Comparison of ENCODE assay signal across 7 mouse cellular contexts in genomic region chr11:103361396-103362053, GRCm38 (mm10). TPM values are rescaled to one million over a fixed set of nuclear protein-coding genes. Genes with fewer than 3 reads are reported as not detected.
DNase-seq lines count a peak whose midpoint lies in the region; ATAC-seq and TF ChIP-seq lines count a peak whose summit lies in the region.

No protein-coding gene starts in this region.

- DNase-seq in CH12.LX (ENCODE audit: extremely low read depth), result no peak
- DNase-seq in MEL-GATA-1-ER (ENCODE audit: extremely low read depth, low read depth), result peak; percentile 63
- DNase-seq in naive thymus-derived CD4-positive, alpha-beta T cell, adult 2 months (ENCODE audit: low read depth), result peak; percentile 61
- DNase-seq in cerebellum, adult 11-12 months, result no peak
- no peak for DNase-seq in ovary, postnatal 14 days (ENCODE audit: low spot score)

- in situ Hi-C loops in CH12.LX (cut with MboI; ENCODE audit: low pct_ligation_motif_present, low pct_unique_long_range_greater_than_20kb, low sequenced_read_pairs), result no loop called here

- H3K36me3 ChIP-seq in CH12.LX (replicated peaks in 1 of 2; ENCODE audit: control insufficient read depth in 1 of 2, insufficient read depth in 1 of 2, low read length in 1 of 2), result peaks cover 22 to 84% of the 10 kb centered on the region in 2 experiments
- peaks cover 10% of the 10 kb centered on the region for H3K36me3 ChIP-seq in hindbrain, embryonic 12.5 days
- H3K36me3 ChIP-seq in liver, embryonic 12.5 days, result peaks cover 10% of the 10 kb centered on the region

- TF ChIP-seq RAD21 in CH12.LX (IDR thresholded peaks at IDR 0.05; ENCODE audit: low read depth, low read length), result no peak

- no peaks in the 10 kb centered on the region for H3K27me3 ChIP-seq in CH12.LX (replicated peaks)
- peaks cover 95% of the 10 kb centered on the region for H3K27me3 ChIP-seq in hindbrain, embryonic 12.5 days
- peaks cover 95% of the 10 kb centered on the region for H3K27me3 ChIP-seq in liver, embryonic 12.5 days (replicated peaks)

- no peak for TF ChIP-seq POLR2A in CH12.LX (IDR thresholded peaks at IDR 0.05; ENCODE audit: low read depth, low read length)

- H3K27ac ChIP-seq in CH12.LX (ENCODE audit: insufficient read depth, low read depth), result no peak overlapping the region
- no peak overlapping the region for H3K27ac ChIP-seq in hindbrain, embryonic 12.5 days
- H3K27ac ChIP-seq in liver, embryonic 12.5 days, result no peak overlapping the region

- dilution Hi-C loops in CH12.LX (cut with MboI; ENCODE audit: extremely low pct_ligation_motif_present, extremely low pct_unique_long_range_greater_than_20kb, low sequenced_read_pairs), result no loop called here

- H3K79me2 ChIP-seq in CH12.LX (replicated peaks; ENCODE audit: control insufficient read depth, extremely low read depth, insufficient read depth, poor library complexity, severe bottlenecking), result no peaks in the 10 kb centered on the region

- H3K4me1 ChIP-seq in CH12.LX (ENCODE audit: control insufficient read depth in 1 of 2, insufficient read depth in 2 of 2), result peaks cover 13 to 37% of the 10 kb centered on the region in 2 experiments
- H3K4me1 ChIP-seq in hindbrain, embryonic 12.5 days, result peaks cover 36% of the 10 kb centered on the region
- peaks cover 48% of the 10 kb centered on the region for H3K4me1 ChIP-seq in liver, embryonic 12.5 days

- no peak for ATAC-seq in hindbrain, embryonic 12.5 days (ENCODE audit: low FRiP score)
- ATAC-seq in liver, embryonic 12.5 days, result no peak

- WGBS in hindbrain, embryonic 12.5 days, result 2% methylated on average over 25 of the region's 25 CpGs
- 6% methylated on average over 25 of the region's 25 CpGs for WGBS in liver, embryonic 12.5 days (ENCODE audit: insufficient replicate concordance)

- H3K9me3 ChIP-seq in CH12.LX (replicated peaks; ENCODE audit: low read length), result peaks cover 39% of the 10 kb centered on the region
- H3K9me3 ChIP-seq in hindbrain, embryonic 12.5 days (replicated peaks), result no peaks in the 10 kb centered on the region
- H3K9me3 ChIP-seq in liver, embryonic 12.5 days (replicated peaks), result no peaks in the 10 kb centered on the region

- H3K9ac ChIP-seq in CH12.LX (ENCODE audit: insufficient read depth, low read depth), result no peak overlapping the region
- H3K9ac ChIP-seq in hindbrain, embryonic 12.5 days, result no peak overlapping the region
- no peak overlapping the region for H3K9ac ChIP-seq in liver, embryonic 12.5 days

- TF ChIP-seq EP300 in CH12.LX (IDR thresholded peaks at IDR 0.05; ENCODE audit: low read length), result no peak

- no peak overlapping the region for H3K4me3 ChIP-seq in CH12.LX (replicated peaks in 1 of 3; ENCODE audit: low read depth in 2 of 3, low read length in 2 of 3, poor library complexity in 1 of 3)
- H3K4me3 ChIP-seq in hindbrain, embryonic 12.5 days, result peak overlapping the region; percentile 5; the same call in 1 of the 2 replicates
- H3K4me3 ChIP-seq in liver, embryonic 12.5 days, result peak overlapping the region; percentile 59

- no peak for TF ChIP-seq CTCF in CH12.LX (conservative IDR thresholded peaks at IDR 0.05 in 1 of 2, IDR thresholded peaks at IDR 0.05 in 1 of 2; ENCODE audit: low read depth in 2 of 2, low read length in 2 of 2)

- no peak overlapping the region for H3K4me2 ChIP-seq in CH12.LX (ENCODE audit: insufficient read depth, low read depth, poor library complexity, severe bottlenecking)
- H3K4me2 ChIP-seq in hindbrain, embryonic 12.5 days (replicated peaks), result peak overlapping the region; percentile 60; the same call in 1 of the 2 replicates
- H3K4me2 ChIP-seq in liver, embryonic 12.5 days, result peak overlapping the region; percentile 84

TF ChIP-seq in CH12.LX, 34 proteins besides CTCF, POLR2A, EP300 and RAD21:
- TF ChIP-seq CHD1 (IDR thresholded peaks at IDR 0.05; ENCODE audit: low read depth, low read length), result no peak
- TF ChIP-seq BHLHE40 (IDR thresholded peaks at IDR 0.05; ENCODE audit: low read depth, low read length), result peak; percentile 69
TF ChIP-seq in CH12.LX: peak in this region for 1.

RNA-seq across cellular contexts. Expression of gene Arhgap27, which starts 2.0 kb away (rescaled TPM):
- total RNA-seq in CH12.LX (2012; rRNA removed) (24.4 and 26.1 TPM in 2 replicates), CH12.LX (2014; rRNA removed) (11.4 and 11.8 TPM in 2 replicates)
- polyA plus RNA-seq in CH12.LX (2012; ENCODE audit: insufficient read length, low read depth), result 26.7 and 30.9 TPM in 2 replicates
- 5.2 and 5.9 TPM in 2 replicates for polyA plus RNA-seq in hindbrain, embryonic 12.5 days (2016; fragmentation: Nextera tagmentation; extraction: Ambion mirVana)
- polyA plus RNA-seq in liver, embryonic 12.5 days (2016; fragmentation: Nextera tagmentation; extraction: Ambion mirVana), result 2.7 and 4.0 TPM in 2 replicates

RNA-seq across cellular contexts. Expression of gene Plekhm1, which starts 51.0 kb away (rescaled TPM):
- total RNA-seq in CH12.LX (2012; rRNA removed), result 5.3 and 5.4 TPM in 2 replicates
- total RNA-seq in CH12.LX (2014; rRNA removed), result 2.7 and 3.5 TPM in 2 replicates
- 18.3 and 23.2 TPM in 2 replicates for polyA plus RNA-seq in CH12.LX (2012; ENCODE audit: insufficient read length, low read depth)
- polyA plus RNA-seq in hindbrain, embryonic 12.5 days (2016; fragmentation: Nextera tagmentation; extraction: Ambion mirVana), result 11.5 and 12.1 TPM in 2 replicates
- polyA plus RNA-seq in liver, embryonic 12.5 days (2016; fragmentation: Nextera tagmentation; extraction: Ambion mirVana), result 5.2 and 5.3 TPM in 2 replicates

Comparison
In these comparisons a context has a peak if more than half of its experiments do, and no peak if none do; other contexts are left out.
1. DNase-seq: peak in MEL-GATA-1-ER (single experiment) and naive thymus-derived CD4-positive, alpha-beta T cell, adult 2 months (single experiment); none in CH12.LX (single experiment), cerebellum, adult 11-12 months (single experiment) and ovary, postnatal 14 days (single experiment).
2. H3K4me3 ChIP-seq: peak in hindbrain, embryonic 12.5 days (single experiment) and liver, embryonic 12.5 days (single experiment); none in CH12.LX (0 of 3).